Comparison of ENCODE assay signal across 7 mouse cellular contexts in genomic region chr7:19344237-19344847, GRCm38 (mm10). TPM values are rescaled to one million over a fixed set of nuclear protein-coding genes. Genes with fewer than 3 reads are reported as not detected.
DNase-seq lines count a peak whose midpoint lies in the region; ATAC-seq lines count a peak whose summit lies in the region.

Ercc1 (plus strand) TSS chr7:19344778.

- H3K9me3 ChIP-seq in intestine, embryonic 15.5 days, result no peaks in the 10 kb centered on the region

- peak; percentile 43 to 54 for DNase-seq in right cerebral cortex, adult 2 months (ENCODE audit: low spot score in 2 of 2)
- DNase-seq in right cerebral cortex, postnatal 36 days (ENCODE audit: low spot score in 2 of 2), result no peak
- DNase-seq in gonadal fat pad, adult 2 months (ENCODE audit: low read depth), result no peak
- no peak for DNase-seq in urinary bladder, postnatal 14 days (ENCODE audit: low spot score)

- peak; percentile 2 for ATAC-seq in intestine, embryonic 15.5 days
- ATAC-seq in megakaryocyte-erythroid progenitor cell, adult 5-6 weeks (replicated peaks; ENCODE audit: low FRiP score, low TSS enrichment, poor library complexity, severe bottlenecking), result no peak

- peak within 1 kb of the TSS; percentile 97 for H3K27ac ChIP-seq in brown adipose tissue, adult 24 weeks (replicated peaks; ENCODE audit: low read depth, low read length)
- H3K27ac ChIP-seq in intestine, embryonic 15.5 days, result peak within 1 kb of the TSS; percentile 86

- WGBS in intestine, embryonic 15.5 days, result 22% methylated on average over 12 of the region's 12 CpGs

- peaks cover 9% of the 10 kb centered on the region for H3K4me1 ChIP-seq in brown adipose tissue, adult 24 weeks (ENCODE audit: control insufficient read depth, insufficient read depth, insufficient read length, low read length)
- peaks cover 36% of the 10 kb centered on the region for H3K4me1 ChIP-seq in intestine, embryonic 15.5 days (replicated peaks)

- H3K9ac ChIP-seq in intestine, embryonic 15.5 days, result peak within 1 kb of the TSS; percentile 70

- H3K36me3 ChIP-seq in intestine, embryonic 15.5 days, result no peaks in the 10 kb centered on the region; the same call in 1 of the 2 replicates

- peak within 1 kb of the TSS; percentile 94 for H3K4me3 ChIP-seq in brown adipose tissue, adult 24 weeks (ENCODE audit: insufficient read depth, low read depth, low read length)
- peak within 1 kb of the TSS; percentile 77 for H3K4me3 ChIP-seq in intestine, embryonic 15.5 days (replicated peaks)

- no peaks in the 10 kb centered on the region for H3K27me3 ChIP-seq in intestine, embryonic 15.5 days (replicated peaks)

- peak within 1 kb of the TSS; percentile 94 for H3K4me2 ChIP-seq in intestine, embryonic 15.5 days (replicated peaks)

RNA-seq across cellular contexts. Expression of gene Ercc1, which starts in this region (rescaled TPM):
- 32.6 and 38.4 TPM in 2 replicates for polyA plus RNA-seq in brown adipose tissue, adult 24 weeks (2012; ENCODE audit: insufficient read depth, insufficient read length, missing spikeins)
- polyA plus RNA-seq in gonadal fat pad, adult 2 months (2012; rRNA removed), result 49.0 and 57.8 TPM in 2 replicates
- 51.6 and 52.0 TPM in 2 replicates for polyA plus RNA-seq in intestine, embryonic 15.5 days (2015; fragmentation: Nextera tagmentation; extraction: Ambion mirVana)
- total RNA-seq in megakaryocyte-erythroid progenitor cell, adult 5-6 weeks (2014; fragmentation: Nextera tagmentation), result 31.3 and 51.5 TPM in 2 replicates
- total RNA-seq in megakaryocyte-erythroid progenitor cell, adult 5-6 weeks (2017), result 19.8 and 23.8 TPM in 2 replicates

Comparison
In these comparisons a context has a peak if more than half of its experiments do, and no peak if none do; other contexts are left out.
1. DNase-seq: peak in right cerebral cortex, adult 2 months (2 of 2); none in right cerebral cortex, postnatal 36 days (0 of 2), gonadal fat pad, adult 2 months (single experiment) and urinary bladder, postnatal 14 days (single experiment).